Mouse (Mus musculus): Measurements from ENCODE around the gene Ext2. TPM values are rescaled to one million over a fixed set of nuclear protein-coding genes. Genes with fewer than 3 reads are reported as not detected.

The Ext2 gene
- polyA plus RNA-seq, 1 experiment from 2014 or later: 84.7 TPM

GRCm38 (mm10) chr2:93782682-93783081, 39.7 kb downstream of the Ext2 start:
- Histone ChIP-seq H3K4me2 (replicated peaks) (no peak overlapping the region), H3K27ac (no peak overlapping the region), H3K9ac (no peak overlapping the region), H3K4me3 (no peak overlapping the region), H3K36me3 (no peaks in the 10 kb centered on the region), H3K9me3 (replicated peaks) (no peaks in the 10 kb centered on the region), H3K4me1 (peaks cover 34% of the 10 kb centered on the region), H3K27me3 (no peaks in the 10 kb centered on the region)
- WGBS: 63% methylated on average over 5 of the region's 5 CpGs
- no peak for ATAC-seq (ENCODE audit: low FRiP score)

GRCm38 (mm10) chr2:93782156-93782555, 40.2 kb downstream of the Ext2 start:
- Histone ChIP-seq H3K27me3 (no peaks in the 10 kb centered on the region), H3K36me3 (no peaks in the 10 kb centered on the region), H3K4me1 (peaks cover 34% of the 10 kb centered on the region), H3K27ac (no peak overlapping the region), H3K9ac (no peak overlapping the region), H3K4me2 (replicated peaks) (no peak overlapping the region), H3K4me3 (no peak overlapping the region), H3K9me3 (replicated peaks) (no peaks in the 10 kb centered on the region)
- 85% methylated on average over 4 of the region's 4 CpGs for WGBS
- no peak for ATAC-seq (ENCODE audit: low FRiP score)

GRCm38 (mm10) chr2:93780528-93780927, 41.8 kb downstream of the Ext2 start:
- H3K4me3 ChIP-seq: no peak overlapping the region
- no peak for ATAC-seq (ENCODE audit: low FRiP score)
- no peaks in the 10 kb centered on the region for H3K36me3 ChIP-seq
- H3K27ac ChIP-seq: no peak overlapping the region
- H3K4me2 ChIP-seq (replicated peaks): no peak overlapping the region
- no peak overlapping the region for H3K9ac ChIP-seq
- WGBS: 67% methylated on average over 10 of the region's 10 CpGs
- no peaks in the 10 kb centered on the region for H3K27me3 ChIP-seq
- H3K4me1 ChIP-seq: peaks cover 38% of the 10 kb centered on the region
- no peaks in the 10 kb centered on the region for H3K9me3 ChIP-seq (replicated peaks)

- no peak for ATAC-seq (ENCODE audit: low FRiP score)
- H3K9ac ChIP-seq: no peak overlapping the region
Observed at GRCm38 (mm10) chr2:93779897-93780208, 42.5 kb downstream of the Ext2 start.

GRCm38 (mm10) chr2:93779081-93779896, 43.1 kb downstream of the Ext2 start:
- no peak for ATAC-seq (ENCODE audit: low FRiP score)
- no peaks in the 10 kb centered on the region for H3K36me3 ChIP-seq
- H3K9me3 ChIP-seq (replicated peaks): no peaks in the 10 kb centered on the region
- no peak overlapping the region for H3K4me2 ChIP-seq (replicated peaks)
- no peaks in the 10 kb centered on the region for H3K27me3 ChIP-seq
- peaks cover 34% of the 10 kb centered on the region for H3K4me1 ChIP-seq
- no peak overlapping the region for H3K9ac ChIP-seq
- no peak overlapping the region; the same call in 1 of the 2 replicates for H3K27ac ChIP-seq
- 57% methylated on average over 16 of the region's 16 CpGs for WGBS
- no peak overlapping the region for H3K4me3 ChIP-seq

More at GRCm38 (mm10) chr2:93779897-93780208, 42.5 kb downstream of the Ext2 start:
- 49% methylated on average over 6 of the region's 6 CpGs for WGBS
- Histone ChIP-seq H3K9me3 (replicated peaks) (no peaks in the 10 kb centered on the region), H3K27me3 (no peaks in the 10 kb centered on the region), H3K4me2 (replicated peaks) (no peak overlapping the region), H3K4me1 (peaks cover 36% of the 10 kb centered on the region), H3K4me3 (no peak overlapping the region), H3K36me3 (no peaks in the 10 kb centered on the region), H3K27ac (no peak overlapping the region; the same call in 1 of the 2 replicates)

GRCm38 (mm10) chr2:93778616-93779015, 43.8 kb downstream of the Ext2 start:
- Histone ChIP-seq H3K4me3 (no peak overlapping the region), H3K9ac (no peak overlapping the region), H3K36me3 (no peaks in the 10 kb centered on the region), H3K27me3 (no peaks in the 10 kb centered on the region), H3K4me1 (peaks cover 31% of the 10 kb centered on the region), H3K4me2 (replicated peaks) (no peak overlapping the region), H3K27ac (no peak overlapping the region), H3K9me3 (replicated peaks) (no peaks in the 10 kb centered on the region)
- no peak for ATAC-seq (ENCODE audit: low FRiP score)
- WGBS: 90% methylated on average over 5 of the region's 5 CpGs

GRCm38 (mm10) chr2:93777056-93777430, 45.3 kb downstream of the Ext2 start:
- 78% methylated on average over 4 of the region's 4 CpGs for WGBS
- Histone ChIP-seq H3K36me3 (no peaks in the 10 kb centered on the region), H3K9ac (no peak overlapping the region), H3K4me1 (peaks cover 39% of the 10 kb centered on the region), H3K9me3 (replicated peaks) (no peaks in the 10 kb centered on the region), H3K27ac (no peak overlapping the region), H3K4me3 (no peak overlapping the region), H3K27me3 (no peaks in the 10 kb centered on the region), H3K4me2 (replicated peaks) (no peak overlapping the region)
- no peak for ATAC-seq (ENCODE audit: low FRiP score)

- Histone ChIP-seq H3K4me1 (peaks cover 39% of the 10 kb centered on the region), H3K9ac (no peak overlapping the region), H3K4me2 (replicated peaks) (no peak overlapping the region), H3K36me3 (no peaks in the 10 kb centered on the region), H3K27me3 (no peaks in the 10 kb centered on the region), H3K4me3 (no peak overlapping the region), H3K9me3 (replicated peaks) (no peaks in the 10 kb centered on the region), H3K27ac (0 out of 2 replicates have a peak overlapping the region, but pooled peaks have one; percentile 12)
- WGBS: 78% methylated on average over 7 of the region's 7 CpGs
- ATAC-seq (ENCODE audit: low FRiP score): no peak
Observed at GRCm38 (mm10) chr2:93776267-93777055, 45.9 kb downstream of the Ext2 start.

GRCm38 (mm10) chr2:93775431-93775830, 46.9 kb downstream of the Ext2 start:
- no peak overlapping the region for H3K9ac ChIP-seq
- WGBS: 53% methylated on average over 4 of the region's 4 CpGs
- no peak overlapping the region for H3K4me3 ChIP-seq
- no peak for ATAC-seq (ENCODE audit: low FRiP score)
- H3K4me1 ChIP-seq: peaks cover 39% of the 10 kb centered on the region
- H3K4me2 ChIP-seq (replicated peaks): no peak overlapping the region
- H3K9me3 ChIP-seq (replicated peaks): no peaks in the 10 kb centered on the region
- no peaks in the 10 kb centered on the region for H3K36me3 ChIP-seq
- H3K27ac ChIP-seq: no peak overlapping the region
- no peaks in the 10 kb centered on the region for H3K27me3 ChIP-seq

- WGBS: 61% methylated on average over 5 of the region's 5 CpGs
Observed at GRCm38 (mm10) chr2:93774946-93775345, 47.4 kb downstream of the Ext2 start.

GRCm38 (mm10) chr2:93772765-93773085, 49.6 kb downstream of the Ext2 start:
- no peak for ATAC-seq (ENCODE audit: low FRiP score)
- Histone ChIP-seq H3K4me2 (replicated peaks) (no peak overlapping the region), H3K36me3 (peaks cover 4% of the 10 kb centered on the region; the same call in 1 of the 2 replicates), H3K27me3 (no peaks in the 10 kb centered on the region), H3K4me3 (no peak overlapping the region), H3K9me3 (replicated peaks) (no peaks in the 10 kb centered on the region), H3K27ac (no peak overlapping the region), H3K9ac (no peak overlapping the region), H3K4me1 (peaks cover 29% of the 10 kb centered on the region)
- 50% methylated on average over 4 of the region's 4 CpGs for WGBS

More at GRCm38 (mm10) chr2:93774946-93775345, 47.4 kb downstream of the Ext2 start:
- Histone ChIP-seq H3K4me1 (peaks cover 38% of the 10 kb centered on the region), H3K36me3 (no peaks in the 10 kb centered on the region), H3K4me3 (no peak overlapping the region), H3K9ac (no peak overlapping the region), H3K27me3 (no peaks in the 10 kb centered on the region), H3K4me2 (replicated peaks) (no peak overlapping the region), H3K27ac (no peak overlapping the region), H3K9me3 (replicated peaks) (no peaks in the 10 kb centered on the region)
- no peak for ATAC-seq (ENCODE audit: low FRiP score)

GRCm38 (mm10) chr2:93772054-93772764, 50.2 kb downstream of the Ext2 start:
- Histone ChIP-seq H3K27me3 (no peaks in the 10 kb centered on the region), H3K27ac (no peak overlapping the region), H3K36me3 (peaks cover 4% of the 10 kb centered on the region; the same call in 1 of the 2 replicates), H3K4me1 (peaks cover 29% of the 10 kb centered on the region), H3K9me3 (replicated peaks) (no peaks in the 10 kb centered on the region), H3K4me3 (no peak overlapping the region), H3K4me2 (replicated peaks) (no peak overlapping the region), H3K9ac (no peak overlapping the region; the same call in 1 of the 2 replicates)
- ATAC-seq (ENCODE audit: low FRiP score): no peak
- 49% methylated on average over 16 of the region's 16 CpGs for WGBS

Data from hindbrain, embryonic 12.5 days (tissue).